Mouse (Mus musculus): ENCODE measurements around the gene Cenpk.
"Not testable (repeated sequence)": the region's sequence is repeated elsewhere in the genome, so short reads cannot be mapped to it uniquely, and the experiment has no call there.

The Cenpk gene

GRCm38 (mm10) chr13:104228384-104229066 lies at the start of gene Cenpk, which contains the start of gene Ppwd1:
Gene Cenpk (plus strand): TSS chr13:104228611.
Gene Ppwd1 (minus strand): TSS chr13:104228843.
- DNase-seq (ENCODE audit: low read depth, low spot score) = peak; percentile 95

DNA sequence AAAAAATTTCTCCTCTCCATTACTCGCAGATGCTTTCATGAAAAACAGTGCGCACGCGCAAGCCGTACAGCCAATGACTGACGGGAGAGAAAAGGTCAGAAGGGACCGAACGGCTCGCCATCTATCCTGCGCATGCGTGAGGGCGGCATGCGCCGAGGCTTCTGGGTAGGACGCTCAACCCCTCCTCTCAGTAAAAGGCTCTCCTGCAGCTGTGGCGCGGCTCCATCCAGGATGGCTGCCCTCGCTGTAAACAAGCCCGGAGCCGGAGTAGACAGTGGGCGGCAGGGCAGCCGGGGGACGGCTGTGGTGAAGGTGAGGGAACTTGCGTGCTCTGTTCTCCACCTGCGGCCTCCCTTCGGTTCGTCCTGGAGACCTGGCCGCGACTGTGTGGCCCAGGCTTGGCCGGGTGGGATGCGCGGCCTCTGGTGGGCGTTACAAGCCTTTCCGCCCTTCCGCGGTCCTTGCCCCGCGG lies 49.7 kb upstream of the Cenpk start, which contains the start of gene Trim23:
Gene Trim23, plus strand, starts transcription at position 148 of the 472 bp plus-strand sequence.
- DNase-seq (ENCODE audit: low read depth, low spot score) = peak; percentile 99

DNA sequence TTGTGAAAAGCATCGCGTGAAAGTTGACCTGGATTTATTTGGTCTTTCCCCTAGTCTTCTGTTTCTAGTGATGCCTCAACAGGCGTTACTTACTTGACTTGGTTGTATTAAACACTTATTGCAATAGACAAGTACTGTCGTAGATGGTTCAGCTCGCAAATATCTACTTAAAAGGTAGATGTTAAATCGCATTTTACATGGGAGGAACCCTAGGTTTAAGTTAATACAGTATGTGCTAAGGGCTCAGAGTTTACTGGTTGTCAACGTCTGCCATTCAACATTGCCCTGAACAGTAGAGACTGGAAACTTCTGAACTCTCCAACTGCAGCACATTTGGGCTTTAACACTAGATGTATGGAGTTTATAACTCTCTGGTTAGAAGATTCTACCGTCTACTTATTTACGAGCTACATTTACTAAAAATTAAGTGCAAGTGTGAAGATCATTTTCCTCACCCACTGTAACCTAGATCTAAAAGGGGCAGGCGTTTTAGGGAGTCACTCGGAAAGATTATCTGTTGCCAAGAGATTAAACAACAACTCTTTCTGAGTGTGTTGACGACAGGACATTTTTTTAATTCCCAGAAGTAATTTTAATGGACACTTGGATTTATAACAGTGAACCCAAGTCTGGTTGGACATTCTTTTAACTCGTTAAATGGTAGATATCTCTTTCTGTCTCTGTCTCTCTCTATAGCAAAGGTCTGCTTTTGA lies 49.1 kb upstream of the Cenpk start:
- no peak for DNase-seq (ENCODE audit: low read depth, low spot score)

- DNase-seq (ENCODE audit: low read depth, low spot score) = no peak
Observed at GRCm38 (mm10) chr13:104187357-104187756, 41.1 kb upstream of the Cenpk start.

- not testable (repeated sequence) for DNase-seq (ENCODE audit: low read depth, low spot score)
Observed at GRCm38 (mm10) chr13:104195891-104196290, 32.5 kb upstream of the Cenpk start.

DNA sequence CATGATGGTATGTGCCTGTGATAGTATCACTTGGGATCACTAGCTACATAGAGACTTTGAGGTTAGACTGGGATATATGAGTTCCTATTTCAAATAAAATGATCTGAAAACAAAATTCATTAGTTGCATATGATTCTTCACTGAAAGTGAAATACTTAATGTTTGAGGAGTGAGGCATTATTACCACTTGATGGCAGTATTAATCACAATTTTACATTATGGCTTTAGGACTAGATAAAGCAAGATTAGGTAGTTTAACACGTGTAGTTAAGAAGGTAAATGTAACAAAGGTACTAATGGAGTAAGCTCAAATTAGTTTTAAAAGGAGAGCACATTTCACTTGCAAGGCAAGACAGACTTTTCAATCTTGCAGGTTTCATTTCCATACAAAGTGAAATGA lies 24.1 kb upstream of the Cenpk start:
- DNase-seq (ENCODE audit: low read depth, low spot score) = no peak

DNA sequence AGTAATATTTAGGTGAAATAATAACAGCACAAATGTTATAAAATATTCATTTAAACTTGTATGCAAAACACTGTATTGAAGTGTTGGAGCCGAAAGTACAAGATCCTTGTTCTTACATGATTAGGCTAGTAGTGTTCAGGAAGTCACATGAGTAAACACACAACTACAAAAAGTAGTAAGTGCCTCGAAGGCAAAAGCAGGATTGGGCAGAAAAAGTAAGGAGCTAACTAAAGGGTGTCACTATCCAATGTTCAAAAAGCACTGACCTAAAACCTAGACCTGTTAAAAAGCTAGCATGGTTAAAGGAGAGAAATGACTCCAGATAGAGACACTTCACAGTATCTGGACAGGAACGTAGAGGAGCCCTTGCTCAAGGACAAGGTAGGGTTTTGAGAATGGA lies 933 bp upstream of the Cenpk start:
- no peak for DNase-seq (ENCODE audit: low read depth, low spot score)

DNA sequence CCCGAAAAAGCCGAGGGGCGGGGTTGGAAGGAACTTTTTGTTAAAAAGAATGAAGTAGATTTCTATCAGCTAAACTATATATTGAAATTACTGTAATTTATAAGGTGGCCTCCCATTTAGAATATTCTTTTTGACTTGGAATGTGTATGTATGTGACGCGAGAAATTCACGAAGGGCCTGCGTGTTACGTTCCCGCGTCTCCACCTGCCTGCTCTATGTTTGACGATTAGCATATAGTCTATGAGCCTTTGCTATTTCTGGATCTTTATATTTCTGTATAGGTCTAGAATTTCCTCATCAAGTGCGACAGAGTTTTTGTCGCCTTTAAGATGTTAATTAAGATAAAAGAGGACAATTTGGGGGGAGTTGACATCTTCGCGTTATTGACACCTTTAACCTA lies 770 bp downstream of the Cenpk start:
- no peak for DNase-seq (ENCODE audit: low read depth, low spot score)

DNA sequence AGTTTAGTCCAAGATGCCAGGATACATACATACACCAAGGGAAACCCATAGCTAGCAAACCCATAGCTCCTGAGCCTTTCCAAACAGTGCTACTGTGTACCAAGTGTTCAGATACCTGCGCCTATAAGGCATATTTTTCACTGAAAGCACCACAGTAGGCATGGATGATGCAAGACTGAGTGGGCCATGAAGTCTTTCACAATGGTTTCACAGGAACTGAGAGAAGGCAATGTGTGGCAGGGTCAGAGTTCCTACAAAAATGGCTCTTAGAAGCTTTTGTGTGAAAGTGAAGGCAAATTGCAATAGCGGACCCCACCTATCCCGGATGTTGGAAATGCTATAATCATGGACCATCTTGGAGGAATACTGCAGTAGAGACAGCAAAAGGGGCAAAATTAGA lies 30.6 kb downstream of the Cenpk start:
- no peak for DNase-seq (ENCODE audit: low read depth, low spot score)

DNA sequence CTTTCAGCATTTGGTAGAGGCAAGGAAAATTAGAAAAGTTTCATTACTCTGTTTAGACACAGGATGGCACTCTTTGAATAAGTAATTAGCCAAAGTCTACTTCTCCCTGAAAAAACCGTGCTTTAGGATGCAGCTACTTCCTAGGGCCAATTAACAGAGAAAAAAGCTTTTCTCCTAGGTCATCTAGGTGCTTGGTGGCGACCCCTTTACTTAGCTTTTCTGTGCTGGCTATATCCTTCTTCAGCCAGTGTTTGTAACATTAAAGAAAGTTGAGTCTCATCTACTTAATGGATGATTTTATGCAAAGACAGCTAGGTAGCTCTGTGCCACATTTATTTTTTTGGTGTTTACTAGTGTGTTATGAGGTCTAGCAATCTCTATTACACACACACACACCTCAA lies 56.6 kb downstream of the Cenpk start:
- DNase-seq (ENCODE audit: low read depth, low spot score) = no peak

- DNase-seq (ENCODE audit: low read depth, low spot score) = no peak
Observed at GRCm38 (mm10) chr13:104285737-104286311, 57.4 kb downstream of the Cenpk start.

DNA sequence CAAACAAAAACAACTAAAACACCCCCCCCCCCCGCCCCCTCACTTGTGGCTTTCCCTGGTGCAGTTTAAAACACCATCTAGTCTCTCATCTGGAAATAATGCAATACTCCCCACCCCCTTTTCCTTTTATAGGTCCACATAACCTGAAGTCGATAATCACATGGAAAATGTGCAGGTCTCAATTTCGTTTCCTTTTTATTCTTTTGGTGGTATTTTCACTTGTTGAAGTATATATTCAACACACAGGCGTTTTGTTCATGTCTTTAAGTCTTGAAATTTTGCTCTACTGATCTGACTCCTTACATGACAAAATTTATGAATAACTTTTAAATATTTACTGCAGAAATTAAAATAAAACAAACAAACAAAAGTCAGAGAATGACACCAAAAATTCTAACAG lies 57.9 kb downstream of the Cenpk start:
- DNase-seq (ENCODE audit: low read depth, low spot score) = no peak

DNA sequence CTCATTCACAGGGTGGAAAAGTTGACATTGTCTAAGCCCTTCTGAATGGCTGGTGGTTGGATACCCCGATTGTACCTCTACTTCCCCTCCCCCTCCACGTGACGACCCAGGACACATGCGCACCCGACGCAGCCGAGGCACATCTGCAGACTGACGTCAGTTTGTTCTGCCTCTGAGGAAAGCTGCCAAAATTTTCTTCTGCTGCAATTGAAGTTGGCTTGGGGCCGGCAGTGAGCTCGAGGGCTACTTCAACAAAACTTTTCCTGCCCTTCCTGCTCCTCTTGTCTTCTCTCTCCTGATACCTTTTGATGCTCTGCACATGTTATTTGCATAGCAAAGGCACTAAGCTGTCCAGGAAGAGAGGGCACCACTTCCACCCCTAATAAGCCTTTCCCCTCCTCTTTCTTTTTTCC lies 58.5 kb downstream of the Cenpk start:
- peak; percentile 46 for DNase-seq (ENCODE audit: low read depth, low spot score)

DNA sequence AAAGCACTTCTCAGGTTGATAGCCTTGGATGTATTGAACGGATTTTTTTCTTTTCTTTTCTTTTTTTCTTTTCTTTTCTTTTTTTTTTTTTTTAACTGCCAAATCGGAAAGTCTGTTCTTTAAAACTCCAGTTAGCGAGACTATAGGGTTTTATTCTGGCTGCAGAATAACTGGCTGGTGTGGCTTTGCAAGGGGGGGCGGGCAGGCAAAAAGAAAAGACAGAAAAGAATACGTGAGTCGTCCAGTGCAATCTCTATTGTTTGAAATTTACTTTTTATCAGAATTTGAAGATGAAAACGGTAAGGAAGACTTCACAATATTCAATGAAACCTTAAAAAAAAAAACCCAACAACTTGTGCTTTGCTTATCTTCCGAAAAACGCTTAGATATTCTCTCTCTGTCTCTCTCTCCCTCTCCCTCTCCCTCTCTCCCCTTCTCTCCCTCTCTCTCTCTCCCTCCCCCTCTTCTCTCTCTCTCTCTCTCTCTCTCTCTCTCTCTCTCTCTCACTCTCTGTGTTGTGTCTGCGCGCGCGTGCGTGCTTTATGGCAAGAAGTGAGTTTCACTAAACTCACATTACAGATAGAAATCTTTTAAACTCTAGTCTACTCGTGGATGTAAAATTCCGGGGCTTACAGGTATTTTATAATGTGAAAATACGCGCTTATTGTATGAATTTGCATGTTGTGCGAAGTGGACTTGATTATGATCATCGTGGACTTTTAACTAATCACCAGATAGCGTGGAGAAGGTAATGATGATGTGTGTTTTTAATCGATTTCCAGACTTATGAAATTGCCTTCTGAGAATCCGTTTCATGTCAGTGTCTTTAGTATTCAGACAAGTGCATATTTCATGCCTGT lies 59.2 kb downstream of the Cenpk start, which contains the start of gene Adamts6:
Gene Adamts6, plus strand, starts transcription at position 470 of the 860 bp plus-strand sequence.
- DNase-seq (ENCODE audit: low read depth, low spot score) = no peak

DNA sequence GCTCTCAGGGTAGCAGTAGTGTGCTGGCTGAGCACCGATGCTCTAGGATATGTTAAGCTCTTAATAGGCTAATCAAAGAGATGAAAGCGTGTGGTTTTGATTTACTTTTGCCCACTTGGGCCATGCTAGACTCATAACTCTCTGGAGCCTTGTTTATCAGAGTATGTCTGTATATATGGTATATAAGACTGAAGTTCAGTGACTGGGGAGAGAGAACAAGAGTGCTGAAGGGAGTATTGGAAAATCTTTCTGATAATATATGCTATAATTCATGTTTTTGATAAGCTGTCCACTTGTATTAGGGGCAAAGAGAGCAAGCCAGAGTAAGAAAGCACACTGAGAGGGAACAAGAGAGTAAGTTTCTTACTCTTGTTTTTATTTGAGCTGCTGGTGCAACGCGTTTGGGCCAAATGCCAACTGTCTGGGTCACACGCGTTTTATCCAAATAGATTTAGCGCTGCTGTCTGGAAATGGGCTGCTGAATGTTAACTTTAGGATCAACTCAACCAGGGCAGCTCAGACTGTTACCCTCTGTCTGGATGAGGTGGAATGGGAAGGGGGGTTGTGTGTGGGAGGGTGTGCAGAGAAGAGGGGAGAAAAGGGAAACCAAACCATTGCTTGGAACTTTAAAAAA lies 59.9 kb downstream of the Cenpk start:
- no peak for DNase-seq (ENCODE audit: low read depth, low spot score)

DNA sequence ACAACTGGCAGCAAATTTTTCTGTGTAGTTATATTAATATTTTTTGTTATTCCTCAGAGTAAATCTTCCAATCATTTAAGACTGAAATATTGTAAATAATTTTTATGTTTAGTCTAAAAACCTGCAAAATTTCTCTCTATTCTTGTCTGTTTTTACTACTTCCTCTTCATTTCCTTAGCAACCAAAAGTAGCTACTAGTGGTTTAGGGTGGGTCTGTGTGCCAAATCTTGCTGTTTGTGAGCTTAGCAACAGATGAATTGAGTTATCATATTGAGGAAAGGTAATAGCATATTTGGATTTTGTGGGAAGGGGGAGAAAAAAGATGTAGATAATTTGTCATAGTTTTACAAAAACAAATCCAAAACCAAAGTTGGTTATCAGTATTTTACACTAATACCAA lies 60.8 kb downstream of the Cenpk start:
- DNase-seq (ENCODE audit: low read depth, low spot score) = no peak

GRCm38 (mm10) chr13:104295472-104295871 lies 67.1 kb downstream of the Cenpk start:
- DNase-seq (ENCODE audit: low read depth, low spot score) = no peak
